Mouse (Mus musculus) inflammation-experienced regulatory T-cells, adult 6 months (primary cell): Measurements from ENCODE around the gene Hebp1. TPM values are rescaled to one million over a fixed set of nuclear protein-coding genes. Genes with fewer than 3 reads are reported as not detected.
A peak's percentile ranks its signal among the peaks of the same experiment; 100 is the strongest.

Experiments
- ATAC-seq: one replicate; pipeline ENCODE4 v1.8.0; 2017
- polyA plus RNA-seq, 3 experiments: library from polyadenylated mRNA; unstranded; fragments of 100-300 nt; shearing (Covaris generic); gene quantifications; one replicate each; pipeline ENCODE4 v1.2.1; 2017

Gene Hebp1
- polyA plus RNA-seq, 3 experiments from 2014 or later, result 1.3 to 2.0 TPM; not detected in 1

DNA sequence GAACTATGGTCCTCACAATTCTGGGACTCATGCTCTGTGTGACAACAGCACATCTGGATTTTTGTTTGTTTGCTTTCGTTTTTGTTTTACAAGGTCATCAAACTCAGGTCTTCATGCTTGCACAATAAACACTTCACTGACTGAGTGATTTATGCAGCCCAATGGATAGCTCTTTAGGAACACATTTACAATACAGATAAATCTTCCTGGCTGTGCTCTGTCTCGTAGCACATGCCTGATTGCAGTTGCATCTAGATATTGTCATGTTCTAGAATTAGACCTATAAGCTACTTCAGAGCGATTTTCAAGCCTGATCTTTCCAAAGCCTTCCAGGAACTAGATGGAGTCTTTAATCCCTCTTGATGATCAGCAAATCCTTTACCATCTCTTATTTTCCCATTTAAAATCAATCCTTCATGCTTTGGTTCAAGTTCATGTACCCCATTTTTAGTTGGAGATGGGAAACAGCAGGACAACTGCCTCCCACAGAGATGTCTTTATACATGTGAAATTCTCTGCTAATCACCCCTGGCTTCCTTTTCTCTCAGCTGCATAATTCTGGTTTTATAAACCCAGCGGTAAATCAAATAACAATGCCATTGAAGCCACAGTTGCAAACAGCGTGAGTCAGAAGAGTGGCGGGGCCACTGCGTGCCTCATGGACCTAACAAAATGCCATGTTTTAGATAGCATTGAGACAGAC is 85.3 kb downstream of the Hebp1 start:
- no peak for ATAC-seq

GRCm38 (mm10) chr6:135107014-135107413 is 90.8 kb downstream of the Hebp1 start:
- no peak for ATAC-seq

- ATAC-seq, result no peak
These were observed 95.0 kb downstream of the Hebp1 start for GRCm38 (mm10) chr6:135102736-135103303.

DNA sequence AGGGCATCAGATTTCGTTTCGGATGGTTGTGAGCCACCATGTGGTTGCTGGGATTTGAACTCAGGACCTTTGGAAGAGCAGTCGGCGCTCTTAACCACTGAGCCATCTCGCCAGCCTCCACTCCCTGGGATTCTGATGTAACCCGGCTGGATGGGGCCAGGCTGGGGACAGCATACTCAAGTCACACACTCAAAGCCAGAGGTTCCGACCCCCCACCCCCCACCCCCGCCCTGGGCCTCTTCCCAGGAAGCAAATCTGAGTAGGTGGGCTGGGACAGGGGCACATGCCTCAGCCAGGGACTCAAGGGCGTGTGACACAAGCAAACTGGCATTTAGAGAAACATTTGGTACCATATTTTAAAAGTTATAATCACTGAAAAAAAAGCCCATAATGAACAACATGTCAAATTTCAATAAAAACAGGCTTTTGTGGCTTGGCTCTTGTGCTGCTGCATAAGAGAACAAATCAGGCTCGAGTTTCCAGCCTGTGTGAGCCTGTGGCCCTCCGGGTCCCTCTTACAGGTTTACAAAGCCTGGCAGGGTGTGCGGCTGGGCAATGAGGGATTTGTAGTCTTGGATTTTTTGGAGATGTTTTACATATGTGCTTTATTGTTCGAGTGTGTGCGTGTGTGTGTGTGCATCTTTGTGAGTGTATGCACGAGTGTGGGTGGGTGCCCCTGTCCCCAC is 96.9 kb downstream of the Hebp1 start:
- ATAC-seq, result no peak

DNA sequence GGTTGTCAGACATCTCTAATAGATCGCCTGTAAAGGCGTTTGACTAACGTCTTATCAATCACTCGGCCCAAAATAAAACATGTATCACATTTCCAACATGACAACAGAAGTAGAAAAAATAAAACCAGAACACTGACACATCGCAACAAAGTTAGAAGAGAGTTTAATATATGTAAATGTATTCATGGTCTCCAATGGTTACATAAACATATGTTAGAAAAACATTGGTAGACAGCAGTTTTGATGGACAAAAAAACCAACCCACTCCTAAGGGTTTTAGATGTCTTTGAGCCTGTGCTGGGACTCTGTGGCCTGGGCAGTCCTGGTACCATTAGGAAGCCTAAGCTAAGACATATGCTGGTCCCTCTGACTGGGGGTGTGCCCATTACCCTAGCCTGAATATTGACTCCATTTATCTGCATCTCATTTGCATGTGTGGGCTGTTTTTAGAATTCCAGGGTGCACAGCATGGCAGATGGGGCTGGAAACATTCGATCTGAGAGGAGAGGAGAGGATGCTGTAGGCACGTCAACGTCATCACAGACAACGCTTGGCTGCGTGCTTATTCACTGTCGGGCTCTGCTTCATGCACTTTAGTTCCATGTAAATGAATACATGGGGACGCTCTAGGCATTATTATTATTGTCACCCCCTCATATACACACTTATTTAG is 104.9 kb downstream of the Hebp1 start:
- no peak for ATAC-seq

GRCm38 (mm10) chr6:135090661-135091060 is 107.2 kb downstream of the Hebp1 start:
- no peak for ATAC-seq

- no peak for ATAC-seq
These were observed 108.0 kb downstream of the Hebp1 start for GRCm38 (mm10) chr6:135089786-135090185.

- peak; percentile 72 for ATAC-seq
These were observed 109.9 kb downstream of the Hebp1 start for GRCm38 (mm10) chr6:135087721-135088451.

Other genes with a start within 250 kb of the Hebp1 start
- under 1 TPM in 2 of 3 experiments, not detected in 1; 0.09 to 0.33 TPM for gene Apold1, start 216.3 kb downstream of the Hebp1 start, polyA plus RNA-seq
- 100 to 1,000 TPM; 133 to 189 (median 188) TPM for gene Ddx47, start 186.4 kb downstream of the Hebp1 start, polyA plus RNA-seq
- under 1 TPM; 0.28 to 0.73 (median 0.59) TPM for gene Gprc5a, start 132.4 kb downstream of the Hebp1 start, polyA plus RNA-seq
- not detected for gene Gprc5d, start 79.7 kb downstream of the Hebp1 start, polyA plus RNA-seq
- 10 to 100 TPM; 21.9 to 30.2 (median 30.2) TPM for gene Fam234b, start within 50 bp of the Hebp1 start, polyA plus RNA-seq
- gene Gsg1, start 56.3 kb upstream of the Hebp1 start, polyA plus RNA-seq, result not detected
- not detected for gene Pbp2, start 112.4 kb upstream of the Hebp1 start, polyA plus RNA-seq
- gene Emp1, start 164.5 kb upstream of the Hebp1 start, polyA plus RNA-seq, result 10 to 100 TPM in 2 of 3 experiments, 1 to 10 TPM in 1; 7.0 to 16.4 (median 12.2) TPM